Mouse (Mus musculus) small intestine, adult 2 months (tissue): ENCODE measurements around the gene Nhlrc3.

Experiments used
- CTCF ChIP-seq: fragments of 200-500 bp; IDR thresholded peaks from 2 replicates; pipeline ENCODE4 v1.5.1; 2012; ENCODE audit warnings: low read depth, mild to moderate bottlenecking, control low read depth, inconsistent platforms, low read length, moderate library complexity, mixed read lengths; ENCODE audit not compliant: insufficient replicate concordance, insufficient read length; ENCODE audit errors: extremely low read depth
- POLR2A ChIP-seq: fragments of 200-500 bp; IDR thresholded peaks from 2 replicates; pipeline ENCODE4 v1.6.1; 2012; ENCODE audit warnings: low read depth, mild to moderate bottlenecking, control low read depth, inconsistent platforms, low read length, moderate library complexity

DNA sequence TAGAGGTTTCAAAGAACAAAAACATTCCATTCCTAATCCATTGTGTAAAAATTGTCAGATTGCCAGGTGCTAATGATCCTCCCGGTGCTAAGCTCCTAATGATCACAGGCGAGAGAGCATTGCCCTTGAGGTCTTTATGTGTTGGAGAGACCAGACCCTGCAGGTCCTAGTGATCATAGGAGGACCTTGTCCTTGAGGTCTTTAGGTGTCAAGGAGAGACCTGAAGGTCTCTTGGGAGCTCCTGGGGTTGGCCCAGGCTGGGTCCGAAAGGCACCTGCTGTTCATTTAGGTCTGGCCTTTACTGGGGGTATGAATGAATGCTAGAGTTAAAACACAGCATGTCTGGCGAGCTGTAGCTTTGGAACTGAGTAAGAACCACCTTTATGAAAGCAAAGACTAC, 11.0 kb upstream of the Nhlrc3 start:
- TF ChIP-seq CTCF: no peak
- no peak for TF ChIP-seq POLR2A
